Mouse (Mus musculus): ENCODE measurements around the gene Klhl12. TPM values are rescaled to one million over a fixed set of nuclear protein-coding genes. Genes with fewer than 3 reads are reported as not detected.
"Not testable (repeated sequence)": the region's sequence is repeated elsewhere in the genome, so short reads cannot be mapped to it uniquely, and the experiment has no call there.

The Klhl12 gene
- polyA plus RNA-seq, 1 experiment from 2014 or later = 27.6 TPM

DNA sequence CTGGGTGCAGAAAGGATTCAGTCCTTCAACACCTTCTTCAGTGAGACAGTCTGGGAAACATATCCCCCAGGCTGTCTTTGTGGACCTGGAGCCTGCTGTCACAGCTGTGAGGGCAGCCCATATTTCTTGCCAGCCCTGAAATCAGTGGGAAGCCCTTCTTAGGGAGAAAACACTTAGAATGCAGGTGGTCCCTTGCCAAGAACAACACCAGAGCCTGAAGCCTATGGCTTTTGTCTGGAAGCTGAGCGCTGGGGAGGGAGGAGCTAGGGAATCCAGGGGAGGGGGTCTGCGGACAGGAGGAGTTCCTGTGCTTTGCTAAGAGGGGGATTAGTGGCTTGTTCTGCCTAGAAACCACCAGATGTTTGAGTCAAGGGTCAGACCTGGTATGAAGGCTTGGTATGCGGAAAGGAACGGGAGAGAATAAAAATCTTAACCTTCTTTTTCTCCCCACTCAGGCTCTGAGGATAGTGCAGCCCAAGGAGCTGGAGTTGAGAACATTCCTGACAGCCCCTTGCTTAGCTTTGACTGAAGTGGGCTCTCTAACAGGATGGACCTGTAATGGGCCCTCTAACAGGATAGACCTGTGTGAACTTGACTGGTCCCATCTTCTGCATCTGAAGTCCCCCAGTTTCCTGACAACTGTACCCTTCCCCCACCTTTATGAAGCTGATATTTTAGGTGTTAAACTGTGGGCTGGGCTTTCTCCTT is 61.3 kb downstream of the Klhl12 start:
- Histone ChIP-seq H3K27ac (replicated peaks) (peak overlapping the region; percentile 72), H3K9ac (no peak overlapping the region), H3K4me3 (replicated peaks) (no peak overlapping the region), H3K4me2 (replicated peaks) (no peak overlapping the region), H3K9me3 (replicated peaks) (no peaks in the 10 kb centered on the region), H3K4me1 (peaks cover 29% of the 10 kb centered on the region), H3K36me3 (no peaks in the 10 kb centered on the region), H3K27me3 (peaks cover 11% of the 10 kb centered on the region)
- WGBS = 12% methylated on average over 4 of the region's 4 CpGs
- peak; percentile 65 for ATAC-seq (ENCODE audit: insufficient number of reproducible peaks, low FRiP score, low TSS enrichment, low read depth)

DNA sequence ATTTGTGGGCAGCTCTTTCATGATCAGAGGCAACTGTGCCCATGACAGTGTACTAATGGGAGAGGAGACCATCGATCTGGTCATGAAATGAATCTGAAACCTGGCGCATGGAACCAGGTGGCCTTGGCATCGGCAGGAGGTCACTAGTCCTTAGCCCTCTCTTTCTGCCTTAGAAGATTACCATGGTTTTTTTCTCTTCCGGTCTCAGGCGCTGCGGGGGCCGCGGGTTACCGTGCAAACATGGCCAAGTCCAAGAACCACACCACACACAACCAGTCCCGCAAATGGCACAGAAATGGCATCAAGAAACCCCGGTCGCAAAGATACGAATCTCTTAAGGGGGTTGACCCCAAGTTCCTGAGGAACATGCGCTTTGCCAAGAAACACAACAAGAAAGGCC is 62.5 kb downstream of the Klhl12 start:
- H3K4me3 ChIP-seq (replicated peaks); ATAC-seq (ENCODE audit: insufficient number of reproducible peaks, low FRiP score, low TSS enrichment, low read depth); H3K36me3 ChIP-seq; H3K9ac ChIP-seq; H3K27me3 ChIP-seq; H3K9me3 ChIP-seq (replicated peaks); H3K27ac ChIP-seq (replicated peaks); H3K4me2 ChIP-seq (replicated peaks): not testable (repeated sequence)
- H3K4me1 ChIP-seq = peaks cover 29% of the 10 kb centered on the region
- 94% methylated on average over 14 of the region's 14 CpGs for WGBS

DNA sequence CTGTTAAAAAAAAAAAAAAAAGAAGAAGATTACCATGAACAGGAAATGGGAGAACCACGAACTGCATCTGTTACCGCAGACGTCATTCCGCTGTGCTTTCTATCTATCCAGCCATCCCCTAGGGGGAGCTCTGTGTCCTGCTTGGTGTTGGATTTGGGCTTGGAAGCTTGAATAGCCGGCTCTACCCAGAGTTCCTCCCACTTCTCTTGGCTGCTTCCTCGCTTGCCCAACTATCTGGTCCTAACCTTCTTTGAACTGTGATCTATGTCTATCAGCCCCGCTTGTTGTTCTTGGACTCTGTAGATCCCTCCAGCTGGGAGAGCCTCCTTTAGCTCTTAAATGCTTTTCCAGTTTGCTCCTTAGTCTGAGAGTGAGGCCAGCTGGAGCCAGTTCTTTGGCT is 63.3 kb downstream of the Klhl12 start:
- Histone ChIP-seq H3K4me1 (peaks cover 21% of the 10 kb centered on the region), H3K4me2 (replicated peaks) (no peak overlapping the region), H3K4me3 (replicated peaks) (no peak overlapping the region), H3K27ac (replicated peaks) (no peak overlapping the region), H3K9me3 (replicated peaks) (no peaks in the 10 kb centered on the region), H3K9ac (no peak overlapping the region), H3K27me3 (no peaks in the 10 kb centered on the region), H3K36me3 (no peaks in the 10 kb centered on the region)
- peak; percentile 68; the same call in 1 of the 2 replicates for ATAC-seq (ENCODE audit: insufficient number of reproducible peaks, low FRiP score, low TSS enrichment, low read depth)
- 10% methylated on average over 7 of the region's 7 CpGs for WGBS

DNA sequence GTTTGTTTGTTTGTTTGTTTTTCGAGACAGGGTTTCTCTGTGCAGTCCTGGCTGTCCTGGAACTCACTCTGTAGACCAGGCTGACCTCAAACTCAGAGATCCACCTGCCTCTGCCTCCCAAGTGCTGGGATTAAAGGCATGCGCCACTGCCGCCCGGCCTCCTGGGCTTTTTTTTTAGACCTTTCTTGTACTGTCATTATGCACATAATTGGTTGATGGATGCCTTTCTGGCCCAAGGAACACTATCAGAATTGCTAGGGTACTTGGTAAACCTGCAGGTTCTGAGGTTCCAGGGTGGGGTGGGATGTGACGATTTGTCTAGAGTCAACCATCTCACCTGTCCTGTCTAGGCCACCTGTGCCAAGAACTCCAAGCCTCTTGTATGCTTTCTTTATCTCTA is 63.9 kb downstream of the Klhl12 start:
- ATAC-seq (ENCODE audit: insufficient number of reproducible peaks, low FRiP score, low TSS enrichment, low read depth); H3K4me3 ChIP-seq (replicated peaks); H3K4me2 ChIP-seq (replicated peaks); H3K36me3 ChIP-seq; H3K27ac ChIP-seq (replicated peaks); H3K9me3 ChIP-seq (replicated peaks); H3K27me3 ChIP-seq; H3K9ac ChIP-seq: not testable (repeated sequence)
- peaks cover 15% of the 10 kb centered on the region for H3K4me1 ChIP-seq
- 88% methylated on average over 5 of the region's 5 CpGs for WGBS

DNA sequence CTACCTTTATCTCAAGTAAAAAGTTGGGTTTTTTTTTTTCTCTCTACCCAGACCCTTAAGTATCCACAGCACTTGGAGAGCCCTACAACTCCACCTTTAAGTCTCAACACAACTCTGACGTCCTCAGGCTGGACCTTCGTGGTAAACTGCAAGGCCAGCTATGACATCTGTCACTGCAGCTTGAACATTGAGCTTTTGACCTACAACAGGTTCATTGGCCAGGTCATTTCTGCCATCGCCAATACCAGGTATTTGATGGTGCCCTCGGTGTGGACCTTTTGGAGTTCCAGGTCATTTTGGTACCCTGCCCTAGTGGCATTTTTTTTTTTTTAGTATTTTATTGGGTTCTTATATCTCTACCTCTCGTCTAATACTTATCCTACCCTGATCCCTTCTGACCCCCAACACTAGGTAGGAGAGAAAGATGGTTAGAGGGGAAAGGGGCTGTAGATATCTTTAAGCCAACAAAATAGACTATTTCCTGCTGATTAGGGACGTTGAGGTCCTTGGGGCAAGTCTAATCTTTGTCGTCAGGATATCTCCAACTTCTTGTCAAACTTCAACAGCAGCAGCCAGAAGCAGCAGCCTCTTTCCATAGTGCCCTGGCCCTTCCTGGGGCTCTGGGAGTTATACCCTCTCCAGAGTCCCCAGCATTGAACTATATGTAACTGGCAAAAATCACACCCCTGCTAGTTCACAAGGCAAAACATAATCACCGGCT is 64.8 kb downstream of the Klhl12 start:
- H3K4me3 ChIP-seq (replicated peaks) = no peak overlapping the region
- H3K9me3 ChIP-seq (replicated peaks) = no peaks in the 10 kb centered on the region
- H3K36me3 ChIP-seq = no peaks in the 10 kb centered on the region
- 76% methylated on average over 8 of the region's 8 CpGs for WGBS
- H3K9ac ChIP-seq = no peak overlapping the region
- H3K27me3 ChIP-seq = no peaks in the 10 kb centered on the region
- no peak for ATAC-seq (ENCODE audit: insufficient number of reproducible peaks, low FRiP score, low TSS enrichment, low read depth)
- peaks cover 14% of the 10 kb centered on the region for H3K4me1 ChIP-seq
- no peak overlapping the region for H3K4me2 ChIP-seq (replicated peaks)
- H3K27ac ChIP-seq (replicated peaks) = no peak overlapping the region

DNA sequence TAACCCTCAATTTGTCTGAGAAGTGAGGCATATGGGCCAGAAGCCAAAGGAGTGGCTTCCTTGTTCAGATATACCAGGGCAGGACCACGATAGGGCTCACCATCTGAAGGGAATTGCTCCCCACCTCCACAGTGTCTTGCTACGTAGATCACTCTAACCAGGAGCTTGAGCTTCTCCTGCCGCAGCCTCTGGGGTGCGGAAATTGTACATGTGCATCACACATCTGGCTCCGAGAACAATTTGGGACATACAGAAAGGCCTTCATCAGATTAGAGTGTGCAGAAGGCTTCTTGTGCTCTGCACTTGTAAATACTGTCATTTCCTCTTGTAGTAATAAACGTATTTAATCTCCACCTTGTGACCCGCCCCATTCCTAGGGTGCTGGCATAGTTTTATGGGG is 65.8 kb downstream of the Klhl12 start:
- Histone ChIP-seq H3K4me1 (peaks cover 9% of the 10 kb centered on the region), H3K4me3 (replicated peaks) (no peak overlapping the region), H3K9ac (no peak overlapping the region), H3K9me3 (replicated peaks) (no peaks in the 10 kb centered on the region), H3K36me3 (no peaks in the 10 kb centered on the region), H3K27me3 (no peaks in the 10 kb centered on the region), H3K4me2 (replicated peaks) (no peak overlapping the region), H3K27ac (replicated peaks) (no peak overlapping the region)
- 73% methylated on average over 7 of the region's 7 CpGs for WGBS
- no peak for ATAC-seq (ENCODE audit: insufficient number of reproducible peaks, low FRiP score, low TSS enrichment, low read depth)

DNA sequence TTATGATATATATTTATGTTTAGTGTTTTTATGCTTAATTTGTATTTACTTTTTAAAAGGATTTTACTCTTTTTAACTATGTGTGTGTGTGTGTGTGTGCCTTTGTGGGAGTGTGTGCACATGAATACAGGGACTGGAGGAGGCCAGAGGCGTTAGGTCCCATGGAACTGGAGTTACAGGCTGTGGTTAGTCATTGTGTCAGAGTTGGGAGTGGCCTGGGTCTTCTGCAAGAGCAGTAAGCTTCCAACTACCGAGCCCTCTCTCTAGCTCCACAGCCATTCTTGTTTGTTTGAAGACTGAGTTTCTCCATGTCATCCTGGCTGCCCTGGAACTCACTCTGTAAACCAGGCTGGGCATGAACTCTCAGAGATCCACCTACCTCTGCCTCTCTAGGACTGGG is 67.0 kb downstream of the Klhl12 start:
- Histone ChIP-seq H3K27ac (replicated peaks) (no peak overlapping the region), H3K9me3 (replicated peaks) (no peaks in the 10 kb centered on the region), H3K36me3 (no peaks in the 10 kb centered on the region), H3K4me1 (no peaks in the 10 kb centered on the region), H3K27me3 (no peaks in the 10 kb centered on the region), H3K9ac (no peak overlapping the region), H3K4me3 (replicated peaks) (no peak overlapping the region), H3K4me2 (replicated peaks) (no peak overlapping the region)
- ATAC-seq (ENCODE audit: insufficient number of reproducible peaks, low FRiP score, low TSS enrichment, low read depth) = no peak
- 46% methylated on average over 2 of the region's 2 CpGs for WGBS

DNA sequence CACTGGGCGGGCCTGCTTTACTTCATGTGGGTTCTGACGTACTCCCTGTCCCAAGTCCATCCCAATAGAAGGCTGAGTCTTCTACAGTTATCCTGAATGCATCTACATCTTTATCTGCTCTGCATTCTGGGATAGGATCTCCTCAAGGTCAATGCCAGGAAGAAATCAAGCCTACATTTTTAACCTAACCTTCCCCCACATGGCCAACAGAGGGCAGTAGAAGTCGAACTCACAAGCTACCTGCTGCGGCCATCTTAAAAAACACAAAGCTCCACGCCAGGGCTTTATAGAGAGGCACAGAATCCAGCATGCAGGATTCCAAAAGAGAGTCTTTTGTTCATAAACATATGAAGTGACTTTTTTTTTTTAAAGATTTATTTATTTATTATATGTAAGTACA is 69.1 kb downstream of the Klhl12 start:
- no peak for ATAC-seq (ENCODE audit: insufficient number of reproducible peaks, low FRiP score, low TSS enrichment, low read depth)
- Histone ChIP-seq H3K4me1 (no peaks in the 10 kb centered on the region), H3K4me2 (replicated peaks) (no peak overlapping the region), H3K9me3 (replicated peaks) (no peaks in the 10 kb centered on the region), H3K27me3 (no peaks in the 10 kb centered on the region), H3K36me3 (no peaks in the 10 kb centered on the region), H3K27ac (replicated peaks) (no peak overlapping the region), H3K9ac (no peak overlapping the region), H3K4me3 (replicated peaks) (no peak overlapping the region)
- WGBS = 69% methylated on average over 5 of the region's 5 CpGs

DNA sequence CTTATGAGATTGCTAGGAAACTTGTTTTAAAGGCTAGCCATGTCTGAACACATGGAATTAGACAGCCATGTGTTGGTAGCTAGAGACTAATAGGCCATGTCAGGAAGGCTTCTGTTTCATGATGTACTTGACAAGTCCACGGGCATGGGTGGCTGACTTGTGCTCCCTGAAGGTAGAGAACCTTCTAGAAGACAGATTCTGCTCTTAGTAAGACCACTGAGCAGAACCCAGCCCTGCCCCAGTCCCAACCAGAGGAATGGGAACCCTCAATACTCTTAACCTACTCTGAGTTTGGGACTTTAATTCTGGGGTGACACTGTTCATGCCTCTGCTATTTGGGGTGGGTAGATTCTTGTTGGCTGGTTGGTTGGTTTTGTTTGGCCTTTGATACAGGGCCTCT is 69.7 kb downstream of the Klhl12 start:
- no peaks in the 10 kb centered on the region for H3K27me3 ChIP-seq
- no peak overlapping the region for H3K4me2 ChIP-seq (replicated peaks)
- H3K36me3 ChIP-seq = no peaks in the 10 kb centered on the region
- 67% methylated on average over 1 of the region's 1 CpGs for WGBS
- H3K9me3 ChIP-seq (replicated peaks) = no peaks in the 10 kb centered on the region
- no peak overlapping the region for H3K4me3 ChIP-seq (replicated peaks)
- H3K27ac ChIP-seq (replicated peaks) = no peak overlapping the region
- ATAC-seq (ENCODE audit: insufficient number of reproducible peaks, low FRiP score, low TSS enrichment, low read depth) = no peak
- no peaks in the 10 kb centered on the region for H3K4me1 ChIP-seq
- H3K9ac ChIP-seq = no peak overlapping the region

DNA sequence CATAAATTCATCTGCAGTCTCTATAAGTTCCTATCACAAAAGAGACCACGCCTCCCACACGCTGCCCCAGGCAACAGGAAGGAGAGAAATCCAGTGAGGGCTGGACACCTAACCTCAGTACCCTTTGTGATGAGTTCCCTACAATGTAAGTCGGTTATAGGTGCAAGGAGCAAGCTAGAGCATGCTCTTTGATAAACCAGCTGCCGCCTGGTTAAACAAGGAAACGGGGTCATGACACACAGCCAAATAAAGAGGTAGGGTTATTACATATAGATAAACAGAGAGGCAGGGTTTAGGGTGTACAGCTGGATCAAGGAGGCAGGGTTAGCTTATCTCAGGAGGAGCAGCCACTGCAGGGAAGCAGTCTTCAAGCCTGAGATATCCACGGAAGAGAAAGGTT is 71.4 kb downstream of the Klhl12 start:
- no peak overlapping the region for H3K9ac ChIP-seq
- H3K4me3 ChIP-seq (replicated peaks) = no peak overlapping the region
- H3K4me2 ChIP-seq (replicated peaks) = no peak overlapping the region
- H3K27ac ChIP-seq (replicated peaks) = no peak overlapping the region
- no peak for ATAC-seq (ENCODE audit: insufficient number of reproducible peaks, low FRiP score, low TSS enrichment, low read depth)
- H3K36me3 ChIP-seq = no peaks in the 10 kb centered on the region
- H3K27me3 ChIP-seq = no peaks in the 10 kb centered on the region
- no peaks in the 10 kb centered on the region for H3K4me1 ChIP-seq
- H3K9me3 ChIP-seq (replicated peaks) = no peaks in the 10 kb centered on the region
- 73% methylated on average over 6 of the region's 6 CpGs for WGBS

DNA sequence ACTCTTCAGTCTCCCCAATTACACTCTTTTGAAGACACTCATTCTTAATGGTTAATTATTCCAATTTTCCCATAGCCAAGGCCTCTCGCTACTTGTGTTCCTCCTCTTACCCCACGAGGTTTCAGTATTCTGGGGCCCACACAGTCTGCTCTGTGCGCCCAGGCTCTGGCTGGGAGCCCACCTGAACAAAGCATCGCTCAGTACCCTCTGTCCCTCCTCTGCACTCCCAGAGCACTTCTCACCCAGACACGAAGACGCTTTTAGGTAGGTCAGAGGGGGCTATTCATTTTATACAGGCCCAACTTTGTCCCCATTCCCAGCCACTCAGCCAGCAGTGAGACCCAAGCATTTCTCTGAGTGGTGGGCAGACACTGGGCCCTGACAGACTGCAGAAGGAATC is 75.3 kb downstream of the Klhl12 start:
- Histone ChIP-seq H3K27ac (replicated peaks) (no peak overlapping the region), H3K4me1 (no peaks in the 10 kb centered on the region), H3K36me3 (no peaks in the 10 kb centered on the region), H3K4me2 (replicated peaks) (no peak overlapping the region), H3K9me3 (replicated peaks) (no peaks in the 10 kb centered on the region), H3K27me3 (no peaks in the 10 kb centered on the region), H3K4me3 (replicated peaks) (no peak overlapping the region), H3K9ac (no peak overlapping the region)
- 79% methylated on average over 6 of the region's 6 CpGs for WGBS
- no peak for ATAC-seq (ENCODE audit: insufficient number of reproducible peaks, low FRiP score, low TSS enrichment, low read depth)

DNA sequence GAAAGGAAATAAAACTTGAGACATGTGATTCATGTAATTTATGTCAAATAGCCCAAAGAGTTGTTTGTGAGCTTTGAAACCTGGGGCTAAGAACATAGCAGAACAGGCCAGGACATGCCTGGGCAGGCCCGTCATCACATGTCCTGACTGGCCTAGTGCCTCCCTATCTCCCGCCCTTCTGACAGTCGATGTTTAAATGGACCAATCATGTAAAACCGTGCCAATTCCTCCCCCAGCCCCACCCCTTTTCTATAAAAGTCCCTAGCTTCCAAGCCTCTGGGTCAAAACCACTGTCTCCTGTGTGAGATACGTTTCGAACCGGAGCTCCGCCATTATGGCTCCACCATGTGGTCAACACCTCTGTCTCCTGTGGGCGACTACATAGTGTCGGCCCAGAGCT is 78.4 kb downstream of the Klhl12 start:
- not testable (repeated sequence) for H3K9me3 ChIP-seq (replicated peaks); H3K4me3 ChIP-seq (replicated peaks); H3K27me3 ChIP-seq; H3K9ac ChIP-seq; ATAC-seq (ENCODE audit: insufficient number of reproducible peaks, low FRiP score, low TSS enrichment, low read depth); H3K27ac ChIP-seq (replicated peaks); H3K4me1 ChIP-seq; H3K4me2 ChIP-seq (replicated peaks); H3K36me3 ChIP-seq
- WGBS = 93% methylated on average over 10 of the region's 10 CpGs
